Mouse (Mus musculus): ENCODE measurements around the gene Lrrc15. TPM values are rescaled to one million over a fixed set of nuclear protein-coding genes. Genes with fewer than 3 reads are reported as not detected.
A peak's percentile ranks its signal among the peaks of the same experiment; 100 is the strongest.

The Lrrc15 gene
- polyA plus RNA-seq (2015; fragmentation: Nextera tagmentation; extraction: Ambion mirVana): 0.13 and 0.20 TPM in 2 replicates

DNA sequence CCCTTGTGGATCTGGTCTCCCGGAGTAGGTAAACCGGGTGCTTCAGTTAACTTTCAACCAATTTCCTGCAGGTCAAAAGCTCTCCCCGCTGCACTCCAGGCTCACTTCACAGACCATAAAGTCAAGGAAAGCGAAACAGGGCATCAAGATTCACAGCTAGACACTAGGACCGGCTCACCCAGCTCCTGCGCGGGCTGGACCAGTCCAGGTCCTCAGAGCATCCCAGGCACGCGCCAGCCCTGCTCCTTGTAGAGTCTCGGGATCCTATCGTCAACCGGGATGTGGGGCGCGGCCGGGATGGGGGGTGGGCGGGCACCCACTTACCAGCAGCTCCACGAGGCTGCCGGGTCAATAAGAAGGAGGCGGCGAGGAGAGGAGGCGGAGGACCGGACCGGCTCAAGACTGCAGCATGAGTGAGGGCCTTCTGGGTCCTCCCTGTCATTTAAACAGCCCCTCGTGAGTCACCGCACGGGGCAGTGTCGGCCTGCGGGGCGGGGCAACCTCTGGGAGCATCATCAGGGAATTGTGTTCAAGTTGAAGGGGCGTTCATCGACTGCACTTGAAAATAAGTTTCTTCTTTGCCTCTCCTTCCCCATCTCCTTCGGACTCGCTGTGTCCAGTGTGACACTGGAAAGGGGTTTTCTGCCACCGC, at the start of gene Lrrc15:
TSS of gene Lrrc15 (minus strand) at position 413 of the 652 bp plus-strand sequence.
- 0 out of 2 replicates have a peak, but pooled peaks have one; percentile 34 for ATAC-seq (ENCODE audit: low read depth)
- peaks cover 27% of the 10 kb centered on the region for H3K27me3 ChIP-seq (ENCODE audit: control insufficient read depth, insufficient read depth, low read depth, low read length)
- H3K27ac ChIP-seq (ENCODE audit: low read length): no peak within 1 kb of the TSS
- H3K36me3 ChIP-seq (ENCODE audit: control insufficient read depth, insufficient read depth, low read length): no peaks in the 10 kb centered on the region
- 6% methylated on average over 34 of the region's 34 CpGs for WGBS
- no peak within 1 kb of the TSS for H3K9ac ChIP-seq (ENCODE audit: low read length)
- 0 out of 2 replicates have a peak, but pooled peaks cover 7% of the 10 kb centered on the region for H3K4me1 ChIP-seq (replicated peaks; ENCODE audit: control insufficient read depth, insufficient read depth, low read length)
- H3K9me3 ChIP-seq (ENCODE audit: control insufficient read depth, low read length): no peaks in the 10 kb centered on the region
- H3K4me2 ChIP-seq (ENCODE audit: low read depth, low read length): peak within 1 kb of the TSS; percentile 56
- H3K4me3 ChIP-seq (ENCODE audit: low read length): peak within 1 kb of the TSS; percentile 36

DNA sequence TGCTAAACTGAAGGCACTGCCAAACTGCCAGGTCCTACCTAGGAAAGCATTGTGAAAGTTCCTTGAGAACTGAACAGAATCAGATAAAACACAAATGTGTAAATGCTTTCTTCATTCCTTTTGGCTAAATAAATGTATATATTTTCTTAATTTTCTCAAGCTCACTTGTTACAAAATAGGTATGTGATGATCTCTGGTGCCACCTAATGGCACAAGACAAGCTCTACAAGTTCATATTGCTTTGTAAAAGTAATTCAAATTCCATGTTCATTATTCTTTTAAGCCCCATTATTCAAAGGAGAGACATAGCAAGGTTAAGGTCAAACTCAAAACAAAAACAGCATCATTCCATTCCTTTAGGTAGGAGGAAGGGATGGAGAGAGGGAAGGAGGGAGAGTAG, 31.2 kb upstream of the Lrrc15 start:
- Histone ChIP-seq H3K9ac (ENCODE audit: low read length) (no peak overlapping the region), H3K36me3 (ENCODE audit: control insufficient read depth, insufficient read depth, low read length) (peaks cover 3% of the 10 kb centered on the region; the same call in 1 of the 2 replicates), H3K4me2 (ENCODE audit: low read depth, low read length) (no peak overlapping the region), H3K9me3 (ENCODE audit: control insufficient read depth, low read length) (no peaks in the 10 kb centered on the region), H3K27ac (ENCODE audit: low read length) (no peak overlapping the region), H3K4me3 (ENCODE audit: low read length) (no peak overlapping the region), H3K4me1 (replicated peaks; ENCODE audit: control insufficient read depth, insufficient read depth, low read length) (peaks cover 7% of the 10 kb centered on the region), H3K27me3 (ENCODE audit: control insufficient read depth, insufficient read depth, low read depth, low read length) (peaks cover 19% of the 10 kb centered on the region; the same call in 1 of the 2 replicates)
- no peak for ATAC-seq (ENCODE audit: low read depth)

DNA sequence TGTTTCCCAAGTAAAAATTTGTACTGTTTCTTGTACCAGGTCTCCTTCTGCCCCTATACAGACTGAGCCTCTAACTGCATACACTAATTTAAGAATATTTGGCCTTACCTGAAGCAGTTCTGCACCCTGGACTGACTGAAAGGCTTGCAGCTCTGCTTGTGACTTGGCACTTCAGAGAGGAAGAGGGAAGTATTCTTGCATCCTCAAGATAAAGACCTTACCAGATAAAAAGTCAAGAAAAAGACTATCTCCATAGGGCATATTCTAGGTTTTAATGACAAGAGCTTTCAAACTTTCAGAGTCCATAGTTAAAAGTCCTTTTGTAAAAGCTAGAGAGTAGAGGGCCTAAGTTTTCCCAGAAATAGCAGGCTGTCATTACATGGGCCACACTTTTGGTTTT, 27.6 kb upstream of the Lrrc15 start, which contains the start of gene Gp5:
TSS of gene Gp5 (minus strand) at position 133 of the 400 bp plus-strand sequence.
- H3K27ac ChIP-seq (ENCODE audit: low read length): no peak within 1 kb of the TSS
- no peaks in the 10 kb centered on the region for H3K9me3 ChIP-seq (ENCODE audit: control insufficient read depth, low read length)
- H3K27me3 ChIP-seq (ENCODE audit: control insufficient read depth, insufficient read depth, low read depth, low read length): peaks cover 45% of the 10 kb centered on the region
- no peak within 1 kb of the TSS for H3K9ac ChIP-seq (ENCODE audit: low read length)
- H3K36me3 ChIP-seq (ENCODE audit: control insufficient read depth, insufficient read depth, low read length): peaks cover 2% of the 10 kb centered on the region; the same call in 1 of the 2 replicates
- peak within 1 kb of the TSS; percentile 59 for H3K4me3 ChIP-seq (ENCODE audit: low read length)
- peaks cover 22% of the 10 kb centered on the region for H3K4me1 ChIP-seq (replicated peaks; ENCODE audit: control insufficient read depth, insufficient read depth, low read length)
- ATAC-seq (ENCODE audit: low read depth): no peak
- peak within 1 kb of the TSS; percentile 93 for H3K4me2 ChIP-seq (ENCODE audit: low read depth, low read length)

DNA sequence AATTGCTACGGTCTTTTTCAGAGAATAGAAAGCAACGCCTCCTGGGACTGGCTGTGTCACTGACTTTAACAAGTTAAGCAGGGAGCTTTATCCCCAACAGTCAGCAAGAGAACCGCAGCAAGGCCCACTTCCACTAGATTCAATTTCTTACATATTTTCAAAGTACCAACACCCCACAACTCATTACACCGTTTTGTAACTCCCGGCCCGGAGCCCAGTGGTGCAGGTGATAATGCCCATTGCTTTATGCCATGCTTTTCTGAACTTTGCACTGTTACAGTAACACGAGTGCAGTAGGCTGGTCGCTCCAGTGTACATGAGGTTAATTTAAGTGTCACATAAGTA, 27.1 kb upstream of the Lrrc15 start:
- no peak for ATAC-seq (ENCODE audit: low read depth)

DNA sequence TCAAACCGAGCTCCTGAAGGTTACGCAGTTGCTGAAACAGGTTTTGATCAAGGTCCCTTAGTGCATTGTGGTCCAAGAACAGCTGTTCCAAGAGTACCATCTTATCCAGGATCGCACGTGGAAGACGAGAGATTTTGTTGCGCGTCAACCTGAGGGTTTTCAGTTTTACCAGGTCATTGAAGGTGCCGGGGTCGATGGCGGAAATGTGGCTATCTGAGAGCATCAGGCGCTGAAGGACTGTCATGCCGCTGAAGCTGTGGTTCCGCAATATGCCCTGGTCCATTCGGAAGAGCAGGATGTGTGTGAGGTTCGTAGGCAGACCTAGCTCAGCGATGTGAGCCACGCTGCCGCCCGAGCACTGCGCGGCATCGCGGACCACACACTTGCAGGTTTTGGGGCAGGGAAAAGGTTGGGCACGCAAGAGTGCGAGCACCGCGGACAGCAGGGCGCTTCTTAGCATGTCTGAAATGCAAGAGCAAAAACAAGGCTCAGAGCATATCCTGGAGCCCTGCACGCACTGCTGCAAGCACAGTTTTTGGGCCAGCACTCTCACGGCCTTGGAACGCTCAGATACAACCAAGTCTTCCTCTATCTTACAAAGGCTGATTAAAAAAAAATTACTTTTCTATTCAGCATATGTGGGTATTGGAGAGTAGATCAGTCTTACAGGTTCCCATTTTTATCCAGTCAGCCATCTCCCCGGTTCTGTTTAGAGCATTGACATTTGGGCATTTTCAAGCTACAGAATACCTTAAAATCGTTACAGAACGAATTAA, 26.5 kb upstream of the Lrrc15 start:
- ATAC-seq (ENCODE audit: low read depth): no peak
- Histone ChIP-seq H3K36me3 (ENCODE audit: control insufficient read depth, insufficient read depth, low read length) (no peaks in the 10 kb centered on the region), H3K27me3 (ENCODE audit: control insufficient read depth, insufficient read depth, low read depth, low read length) (peaks cover 46% of the 10 kb centered on the region), H3K4me3 (ENCODE audit: low read length) (peak overlapping the region; percentile 59), H3K27ac (ENCODE audit: low read length) (no peak overlapping the region), H3K9ac (ENCODE audit: low read length) (peak overlapping the region; percentile 65; the same call in 1 of the 2 replicates), H3K4me2 (ENCODE audit: low read depth, low read length) (peak overlapping the region; percentile 93), H3K4me1 (replicated peaks; ENCODE audit: control insufficient read depth, insufficient read depth, low read length) (peaks cover 22% of the 10 kb centered on the region), H3K9me3 (ENCODE audit: control insufficient read depth, low read length) (no peaks in the 10 kb centered on the region)
- 4% methylated on average over 34 of the region's 34 CpGs for WGBS

More for the DNA sequence above, 27.1 kb upstream of the Lrrc15 start:
- no peak overlapping the region for H3K4me2 ChIP-seq (ENCODE audit: low read depth, low read length)
- H3K27ac ChIP-seq (ENCODE audit: low read length): no peak overlapping the region
- no peaks in the 10 kb centered on the region for H3K9me3 ChIP-seq (ENCODE audit: control insufficient read depth, low read length)
- H3K9ac ChIP-seq (ENCODE audit: low read length): no peak overlapping the region
- H3K27me3 ChIP-seq (ENCODE audit: control insufficient read depth, insufficient read depth, low read depth, low read length): peaks cover 45% of the 10 kb centered on the region
- H3K36me3 ChIP-seq (ENCODE audit: control insufficient read depth, insufficient read depth, low read length): no peaks in the 10 kb centered on the region
- peaks cover 22% of the 10 kb centered on the region for H3K4me1 ChIP-seq (replicated peaks; ENCODE audit: control insufficient read depth, insufficient read depth, low read length)
- WGBS: 57% methylated on average over 8 of the region's 8 CpGs
- no peak overlapping the region for H3K4me3 ChIP-seq (ENCODE audit: low read length)

DNA sequence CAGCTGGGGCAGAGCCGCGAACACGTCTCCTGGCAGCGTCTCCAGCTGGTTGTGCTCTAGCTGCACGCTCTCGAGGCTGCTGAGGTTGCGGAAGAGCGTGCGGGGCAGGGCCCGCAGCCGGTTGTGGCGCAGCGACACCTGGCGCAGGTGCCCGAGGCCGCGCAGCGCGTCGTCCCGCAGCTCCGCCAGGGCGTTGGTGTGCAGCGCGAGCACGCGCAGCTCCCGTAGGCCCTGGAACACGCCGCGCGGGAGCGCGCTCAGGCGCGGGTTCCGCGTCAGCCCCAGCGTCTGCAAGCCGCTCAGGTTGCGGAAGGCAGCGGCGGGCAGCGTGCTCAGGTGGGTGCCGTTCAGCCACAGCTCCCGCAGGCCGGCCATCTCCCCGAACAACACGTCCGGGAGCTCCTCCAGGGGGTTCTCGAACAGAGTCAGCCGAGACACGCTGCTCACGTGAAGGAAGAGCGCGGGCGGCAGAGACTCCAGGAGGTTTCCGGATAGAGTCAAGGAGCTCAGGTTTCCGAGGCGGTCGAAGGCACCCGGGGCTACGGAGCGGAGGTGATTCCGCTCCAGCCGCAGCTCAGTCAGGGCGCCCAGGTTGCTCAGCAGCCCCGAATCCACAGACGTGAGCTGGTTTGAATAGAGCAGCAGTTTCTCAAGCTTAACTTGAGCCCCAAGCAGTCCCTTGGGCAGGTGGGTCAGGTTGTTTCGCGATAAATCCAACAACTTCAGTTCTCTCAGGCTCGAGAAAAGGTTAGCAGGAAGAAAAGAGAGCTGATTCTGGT, 25.7 kb upstream of the Lrrc15 start:
- peak overlapping the region; percentile 93 for H3K4me2 ChIP-seq (ENCODE audit: low read depth, low read length)
- peak overlapping the region; percentile 65 for H3K9ac ChIP-seq (ENCODE audit: low read length)
- H3K4me3 ChIP-seq (ENCODE audit: low read length): peak overlapping the region; percentile 59
- no peaks in the 10 kb centered on the region for H3K36me3 ChIP-seq (ENCODE audit: control insufficient read depth, insufficient read depth, low read length)
- ATAC-seq (ENCODE audit: low read depth): peak; percentile 70
- no peaks in the 10 kb centered on the region for H3K9me3 ChIP-seq (ENCODE audit: control insufficient read depth, low read length)
- peaks cover 48% of the 10 kb centered on the region for H3K27me3 ChIP-seq (ENCODE audit: control insufficient read depth, insufficient read depth, low read depth, low read length)
- under 1% methylated on average over 64 of the region's 72 CpGs for WGBS
- H3K27ac ChIP-seq (ENCODE audit: low read length): no peak overlapping the region
- peaks cover 22% of the 10 kb centered on the region for H3K4me1 ChIP-seq (replicated peaks; ENCODE audit: control insufficient read depth, insufficient read depth, low read length)

DNA sequence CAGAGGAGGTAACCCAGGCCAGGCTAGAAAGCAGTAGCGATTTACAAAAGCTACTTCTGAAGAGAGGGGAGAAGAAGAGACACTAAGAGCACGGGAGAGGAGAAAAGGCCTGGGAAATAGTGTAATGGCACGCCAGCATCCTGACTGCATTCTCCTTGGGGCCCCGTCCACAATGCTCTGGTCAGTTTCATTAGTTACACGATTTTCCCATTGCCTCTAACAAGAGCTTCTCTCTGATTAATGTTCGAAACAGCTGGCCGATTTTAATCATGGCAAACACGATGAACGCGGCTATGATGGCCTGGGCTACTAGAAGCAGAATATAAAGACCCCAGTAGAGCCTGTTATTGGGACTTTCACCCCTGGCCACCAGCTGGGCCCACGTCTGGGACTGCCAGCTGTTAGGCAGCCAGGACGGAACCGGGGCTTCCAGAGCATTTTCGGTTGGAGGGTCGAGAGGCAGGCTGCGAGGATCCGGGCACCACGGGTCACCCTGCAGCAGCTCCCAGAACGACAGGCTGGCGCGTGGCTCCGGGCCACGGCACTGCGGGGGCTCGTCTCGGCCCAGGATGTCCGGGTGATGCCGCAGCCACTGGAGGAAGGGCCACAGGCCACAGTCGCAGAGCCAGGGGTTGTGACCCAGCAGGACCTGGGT, 25.0 kb upstream of the Lrrc15 start:
- H3K27ac ChIP-seq (ENCODE audit: low read length): no peak overlapping the region
- H3K36me3 ChIP-seq (ENCODE audit: control insufficient read depth, insufficient read depth, low read length): no peaks in the 10 kb centered on the region
- WGBS: 9% methylated on average over 29 of the region's 29 CpGs
- peak; percentile 28; the same call in 1 of the 2 replicates for ATAC-seq (ENCODE audit: low read depth)
- H3K4me1 ChIP-seq (replicated peaks; ENCODE audit: control insufficient read depth, insufficient read depth, low read length): peaks cover 22% of the 10 kb centered on the region
- no peaks in the 10 kb centered on the region for H3K9me3 ChIP-seq (ENCODE audit: control insufficient read depth, low read length)
- H3K9ac ChIP-seq (ENCODE audit: low read length): peak overlapping the region; percentile 65
- peak overlapping the region; percentile 59 for H3K4me3 ChIP-seq (ENCODE audit: low read length)
- H3K27me3 ChIP-seq (ENCODE audit: control insufficient read depth, insufficient read depth, low read depth, low read length): peaks cover 48% of the 10 kb centered on the region
- peak overlapping the region; percentile 93 for H3K4me2 ChIP-seq (ENCODE audit: low read depth, low read length)

DNA sequence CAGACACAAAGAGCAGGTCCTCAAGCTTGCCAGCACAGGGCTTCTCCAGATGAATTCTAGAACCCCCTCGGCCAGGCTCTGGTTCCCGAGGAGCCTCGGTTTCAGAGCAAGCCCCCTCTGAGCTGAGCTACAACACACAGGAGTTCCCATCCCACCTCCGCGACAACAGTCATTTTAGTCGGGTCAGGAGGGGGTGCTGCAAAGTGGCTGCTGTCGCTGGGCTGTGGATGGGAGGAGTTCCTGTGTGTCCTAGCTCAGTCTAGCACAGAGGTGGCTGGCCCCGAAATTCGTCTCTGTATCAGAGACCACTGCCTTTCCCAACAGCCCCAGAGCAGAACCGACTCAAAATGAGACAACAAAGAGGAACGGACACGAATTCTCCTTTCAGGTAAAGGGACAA, 24.2 kb upstream of the Lrrc15 start:
- no peak overlapping the region for H3K9ac ChIP-seq (ENCODE audit: low read length)
- H3K9me3 ChIP-seq (ENCODE audit: control insufficient read depth, low read length): no peaks in the 10 kb centered on the region
- no peak for ATAC-seq (ENCODE audit: low read depth)
- H3K4me3 ChIP-seq (ENCODE audit: low read length): no peak overlapping the region
- peaks cover 22% of the 10 kb centered on the region for H3K4me1 ChIP-seq (replicated peaks; ENCODE audit: control insufficient read depth, insufficient read depth, low read length)
- no peak overlapping the region for H3K27ac ChIP-seq (ENCODE audit: low read length)
- H3K36me3 ChIP-seq (ENCODE audit: control insufficient read depth, insufficient read depth, low read length): no peaks in the 10 kb centered on the region
- peaks cover 48% of the 10 kb centered on the region for H3K27me3 ChIP-seq (ENCODE audit: control insufficient read depth, insufficient read depth, low read depth, low read length)
- no peak overlapping the region for H3K4me2 ChIP-seq (ENCODE audit: low read depth, low read length)
- WGBS: 47% methylated on average over 12 of the region's 12 CpGs

Data from lung, embryonic 16.5 days (tissue).